Mouse (Mus musculus) MEL (cell line): ENCODE results near the gene Gm42957. TPM values are rescaled to one million over a fixed set of nuclear protein-coding genes. Genes with fewer than 3 reads are reported as not detected.

Experiments used
- DNase-seq: peaks from one replicate; pipeline ENCODE4 v3.0.0; 2011; ENCODE audit warnings: low read depth, low spot score
- H3K27ac ChIP-seq: 2 replicates; pipeline ENCODE4 v1.5.1; 2012; ENCODE audit warnings: low read depth, mild to moderate bottlenecking, control low read depth, low read length, moderate library complexity; ENCODE audit not compliant: control insufficient read depth
- H3K27me3 ChIP-seq, 2 experiments: fragments of 150-350 bp in 1 of 2; sonication (generic) in 1 of 2; 2 replicates each; pipeline ENCODE4 v1.6.1; 2012; ENCODE audit warnings: low read length in 2 of 2, mild to moderate bottlenecking in 2 of 2, improper control_type of control experiment in 1 of 2, moderate library complexity in 1 of 2; ENCODE audit not compliant: insufficient read depth in 2 of 2, control insufficient read depth in 1 of 2
- H3K36me3 ChIP-seq, 2 experiments: 2 replicates each; pipeline ENCODE4 v1.6.1; 2012 to 2014; ENCODE audit warnings: low read length in 2 of 2, improper control_type of control experiment in 1 of 2, inconsistent platforms in 1 of 2, mild to moderate bottlenecking in 1 of 2; ENCODE audit not compliant: insufficient read depth in 2 of 2, control insufficient read depth in 1 of 2
- H3K4me1 ChIP-seq, 2 experiments: fragments of 150-350 bp in 1 of 2; sonication (generic) in 1 of 2; 2 replicates each; pipeline ENCODE4 v1.6.1; 2012; ENCODE audit warnings: low read length in 2 of 2, improper control_type of control experiment in 1 of 2, mild to moderate bottlenecking in 1 of 2; ENCODE audit not compliant: insufficient read depth in 2 of 2, control insufficient read depth in 1 of 2
- H3K4me3 ChIP-seq, 2 experiments: fragments of 150-350 bp in 1 of 2; sonication (generic) in 1 of 2; 2 replicates each; pipeline ENCODE4 v1.5.1; 2012; ENCODE audit warnings: low read depth in 2 of 2, low read length in 2 of 2, mild to moderate bottlenecking in 2 of 2, moderate library complexity in 2 of 2, control low read depth in 1 of 2, improper control_type of control experiment in 1 of 2; ENCODE audit not compliant: control insufficient read depth in 1 of 2, insufficient read depth in 1 of 2
- H3K79me2 ChIP-seq: 2 replicates; pipeline ENCODE4 v1.6.1; 2012; ENCODE audit warnings: mild to moderate bottlenecking, low read length, moderate library complexity; ENCODE audit not compliant: control insufficient read depth, poor library complexity, insufficient read depth
- H3K9ac ChIP-seq: 2 replicates; pipeline ENCODE4 v1.6.1; 2012; ENCODE audit warnings: low read depth, mild to moderate bottlenecking, control low read depth, low read length, moderate library complexity; ENCODE audit not compliant: control insufficient read depth, poor library complexity, severe bottlenecking
- H3K9me3 ChIP-seq: fragments of 150-350 bp; sonication (generic); replicated peaks from 2 replicates; pipeline ENCODE4 v1.6.1; 2012; ENCODE audit warnings: mild to moderate bottlenecking, low read length, improper control_type of control experiment, moderate library complexity; ENCODE audit not compliant: insufficient read depth
- BHLHE40 ChIP-seq: IDR thresholded peaks from 2 replicates; pipeline ENCODE4 v1.6.1; 2012; ENCODE audit warnings: low read depth, mild to moderate bottlenecking, inconsistent platforms, low read length, improper control_type of control experiment, borderline replicate concordance
- CHD1 ChIP-seq: IDR thresholded peaks from 2 replicates; pipeline ENCODE4 v1.6.1; 2012; ENCODE audit warnings: low read depth, mild to moderate bottlenecking, inconsistent platforms, low read length, improper control_type of control experiment
- CHD2 ChIP-seq: IDR thresholded peaks from 2 replicates; pipeline ENCODE4 v1.6.1; 2011; ENCODE audit warnings: low read length, improper control_type of control experiment
- E2F4 ChIP-seq: IDR thresholded peaks from 2 replicates; pipeline ENCODE4 v1.6.1; 2011; ENCODE audit warnings: low read depth, low read length, improper control_type of control experiment, borderline replicate concordance
- ELF1 ChIP-seq: IDR thresholded peaks from 2 replicates; pipeline ENCODE4 v1.6.1; 2014; ENCODE audit warnings: low read depth, mild to moderate bottlenecking, inconsistent platforms, low read length, improper control_type of control experiment, moderate library complexity
- HCFC1 ChIP-seq: IDR thresholded peaks from 2 replicates; pipeline ENCODE4 v1.6.1; 2012; ENCODE audit warnings: low read depth, mild to moderate bottlenecking, inconsistent platforms, low read length, improper control_type of control experiment, moderate library complexity
- MAX ChIP-seq: IDR thresholded peaks from 2 replicates; pipeline ENCODE4 v1.6.1; 2011; ENCODE audit warnings: low read length, improper control_type of control experiment
- MXI1 ChIP-seq: IDR thresholded peaks from 2 replicates; pipeline ENCODE4 v1.6.1; 2011; ENCODE audit warnings: mild to moderate bottlenecking, low read depth, low read length, improper control_type of control experiment
- NELFE ChIP-seq: IDR thresholded peaks from 2 replicates; pipeline ENCODE4 v1.6.1; 2011; ENCODE audit warnings: low read depth, low read length, improper control_type of control experiment
- NRF1 ChIP-seq: IDR thresholded peaks from 2 replicates; pipeline ENCODE4 v1.6.1; 2014; ENCODE audit warnings: low read depth, mild to moderate bottlenecking, inconsistent platforms, low read length, improper control_type of control experiment, moderate library complexity; ENCODE audit not compliant: poor library complexity, insufficient read depth, severe bottlenecking
- POLR2A ChIP-seq, 2 experiments: IDR thresholded peaks; 2 replicates each; pipeline ENCODE4 v1.6.1; 2011 to 2012; ENCODE audit warnings: low read length in 2 of 2, mild to moderate bottlenecking in 2 of 2, control low read depth in 1 of 2, improper control_type of control experiment in 1 of 2, low read depth in 1 of 2, moderate library complexity in 1 of 2; ENCODE audit not compliant: control insufficient read depth in 1 of 2, insufficient read depth in 1 of 2, poor library complexity in 1 of 2
- TAL1 ChIP-seq: IDR thresholded peaks from 2 replicates; pipeline ENCODE4 v1.6.1; 2012; ENCODE audit warnings: mild to moderate bottlenecking, inconsistent platforms, low read length, moderate library complexity, mixed read lengths
- TBP ChIP-seq: IDR thresholded peaks from 2 replicates; pipeline ENCODE4 v1.8.0; 2011; ENCODE audit warnings: low read depth, low read length, improper control_type of control experiment
- TCF12 ChIP-seq: IDR thresholded peaks from 2 replicates; pipeline ENCODE4 v1.6.1; 2014; ENCODE audit warnings: low read depth, mild to moderate bottlenecking, inconsistent platforms, low read length, improper control_type of control experiment, moderate library complexity
- UBTF ChIP-seq: IDR thresholded peaks from 2 replicates; pipeline ENCODE4 v1.6.1; 2012; ENCODE audit warnings: low read depth, mild to moderate bottlenecking, inconsistent platforms, low read length, improper control_type of control experiment, moderate library complexity, borderline replicate concordance; ENCODE audit not compliant: insufficient read depth
- USF1 ChIP-seq: IDR thresholded peaks from 2 replicates; pipeline ENCODE4 v1.6.1; 2014; ENCODE audit warnings: low read depth, mild to moderate bottlenecking, inconsistent platforms, low read length, improper control_type of control experiment, moderate library complexity
- USF2 ChIP-seq, 2 experiments: IDR thresholded peaks; 2 replicates each; pipeline ENCODE4 v1.6.1; 2011 to 2012; ENCODE audit warnings: improper control_type of control experiment in 2 of 2, low read length in 2 of 2, borderline replicate concordance in 1 of 2, inconsistent platforms in 1 of 2, low read depth in 1 of 2, mild to moderate bottlenecking in 1 of 2; ENCODE audit not compliant: insufficient read depth in 1 of 2
- ZC3H11A ChIP-seq: IDR thresholded peaks from 2 replicates; pipeline ENCODE4 v1.6.1; 2012; ENCODE audit warnings: low read depth, mild to moderate bottlenecking, inconsistent platforms, low read length, improper control_type of control experiment
- ZKSCAN1 ChIP-seq: IDR thresholded peaks from 2 replicates; pipeline ENCODE4 v1.6.1; 2012; ENCODE audit warnings: low read depth, mild to moderate bottlenecking, inconsistent platforms, low read length, improper control_type of control experiment, moderate library complexity
- ZNF384 ChIP-seq: IDR thresholded peaks from 2 replicates; pipeline ENCODE4 v1.6.1; 2012; ENCODE audit warnings: low read depth, mild to moderate bottlenecking, inconsistent platforms, low read length, improper control_type of control experiment
- polyA plus RNA-seq, 2 experiments: library from polyadenylated mRNA; stranded (reverse) in 1 of 2; unstranded in 1 of 2; fragments of >175 nt in 1 of 2; fragments of >200 nt in 1 of 2; gene quantifications; 2 replicates each; pipeline versions ENCODE4 v1.2.1 to v1.2.4; 2012; ENCODE audit warnings: low replicate concordance in 2 of 2, low read depth in 1 of 2; ENCODE audit not compliant: insufficient read length in 2 of 2, insufficient read depth in 1 of 2, missing spikeins in 1 of 2
- total RNA-seq: library from RNA; depleted of rRNA; stranded (reverse); fragments of 300-350 nt; gene quantifications from 2 replicates; pipeline ENCODE4 v1.2.3, GENCODE M21; 2012

The Gm42957 gene
- total and polyA plus RNA-seq, 3 experiments: 0.06 to 0.19 TPM; not detected in 1

GRCm38 (mm10) chr3:96671519-96671918, 36.2 kb downstream of the Gm42957 start:
- no peak overlapping the region for H3K9ac ChIP-seq
- no peak for TF ChIP-seq UBTF
- no peak for TF ChIP-seq USF1
- no peak for TF ChIP-seq BHLHE40
- TF ChIP-seq POLR2A (IDR thresholded peaks at IDR 0.05; ENCODE audit: control insufficient read depth in 1 of 2, insufficient read depth in 1 of 2, low read depth in 1 of 2, low read length in 2 of 2, poor library complexity in 1 of 2): no peak
- no peak for TF ChIP-seq ELF1
- no peak for TF ChIP-seq ZKSCAN1
- TF ChIP-seq HCFC1: no peak
- TF ChIP-seq TBP: no peak
- no peak for TF ChIP-seq TCF12
- TF ChIP-seq MXI1: no peak
- no peak for TF ChIP-seq NRF1
- peaks cover 7 to 19% of the 10 kb centered on the region in 2 experiments for H3K4me1 ChIP-seq
- no peaks in the 10 kb centered on the region for H3K9me3 ChIP-seq
- peaks cover 0 to 21% of the 10 kb centered on the region in 2 experiments; a peak in 2 of 4 replicates for H3K36me3 ChIP-seq
- no peak overlapping the region for H3K4me3 ChIP-seq
- no peaks in the 10 kb centered on the region for H3K27me3 ChIP-seq
- H3K79me2 ChIP-seq: no peaks in the 10 kb centered on the region; the same call in 1 of the 2 replicates
- no peak overlapping the region for H3K27ac ChIP-seq
- DNase-seq: no peak

GRCm38 (mm10) chr3:96673514-96673913, 38.2 kb downstream of the Gm42957 start:
- no peaks in the 10 kb centered on the region; the same call in 1 of the 2 replicates for H3K79me2 ChIP-seq
- H3K4me1 ChIP-seq: peaks cover 7 to 26% of the 10 kb centered on the region in 2 experiments
- no peak overlapping the region for H3K4me3 ChIP-seq
- no peaks in the 10 kb centered on the region for H3K9me3 ChIP-seq
- H3K9ac ChIP-seq: no peak overlapping the region
- TF ChIP-seq TAL1 (no peak), ELF1 (no peak), NELFE (no peak), E2F4 (no peak), USF2 (IDR thresholded peaks at IDR 0.05; ENCODE audit: borderline replicate concordance in 1 of 2, insufficient read depth in 1 of 2, low read depth in 1 of 2, low read length in 2 of 2) (no peak), ZC3H11A (no peak), MAX (no peak), ZNF384 (no peak), CHD2 (no peak), POLR2A (IDR thresholded peaks at IDR 0.05; ENCODE audit: control insufficient read depth in 1 of 2, insufficient read depth in 1 of 2, low read depth in 1 of 2, low read length in 2 of 2, poor library complexity in 1 of 2) (no peak), CHD1 (no peak)
- TF ChIP-seq, all 39 proteins: peak for 0
- peaks cover 0 to 27% of the 10 kb centered on the region in 2 experiments; a peak in 2 of 4 replicates for H3K36me3 ChIP-seq
- no peaks in the 10 kb centered on the region for H3K27me3 ChIP-seq
- no peak for DNase-seq
- no peak overlapping the region for H3K27ac ChIP-seq
